Mouse (Mus musculus): Measurements from ENCODE around the gene Atrnl1. TPM values are rescaled to one million over a fixed set of nuclear protein-coding genes. Genes with fewer than 3 reads are reported as not detected.
"Not testable (repeated sequence)": the region's sequence is repeated elsewhere in the genome, so short reads cannot be mapped to it uniquely, and the experiment has no call there.

Gene Atrnl1
- polyA plus RNA-seq, 1 experiment from 2014 or later: 2.6 TPM

DNA sequence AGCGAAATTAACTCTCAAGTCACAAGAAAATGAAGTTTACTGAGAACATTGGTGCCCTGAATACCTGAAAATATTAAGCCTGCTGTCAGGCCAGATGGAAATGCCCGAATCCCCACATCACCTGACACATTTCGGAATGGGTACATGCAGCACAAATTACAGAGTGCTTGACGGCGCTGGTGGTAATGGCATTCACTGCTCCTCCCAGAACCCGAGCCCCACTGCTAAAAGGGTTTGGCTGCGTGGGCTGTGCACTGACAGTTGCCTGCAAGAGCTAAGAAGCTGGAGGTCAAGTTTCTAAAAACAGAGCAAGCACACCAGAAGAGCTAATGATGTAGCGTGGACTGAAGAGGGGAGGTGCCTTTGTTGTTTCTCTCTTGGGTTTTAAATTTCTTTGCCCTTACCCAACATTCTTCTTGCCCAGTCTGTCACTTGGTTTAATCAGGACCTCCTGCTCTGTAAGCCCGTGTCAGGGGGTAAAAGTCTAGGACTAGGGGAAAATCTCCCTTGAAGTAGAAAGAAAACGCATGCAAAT is 377.8 kb downstream of the Atrnl1 start:
- ATAC-seq (replicated peaks; ENCODE audit: extremely low read depth, insufficient read depth, low FRiP score): no peak
- H3K9ac ChIP-seq (ENCODE audit: low read length): no peak overlapping the region
- WGBS: 56% methylated on average over 10 of the region's 10 CpGs
- H3K4me3 ChIP-seq (ENCODE audit: low read length): no peak overlapping the region
- peaks cover 7% of the 10 kb centered on the region; the same call in 1 of the 2 replicates for H3K4me1 ChIP-seq (ENCODE audit: control insufficient read depth, insufficient read depth, low read length)
- H3K4me2 ChIP-seq (ENCODE audit: low read depth, low read length): no peak overlapping the region
- H3K27me3 ChIP-seq (ENCODE audit: control insufficient read depth, insufficient read depth, low read length): no peaks in the 10 kb centered on the region
- no peaks in the 10 kb centered on the region for H3K36me3 ChIP-seq (ENCODE audit: control insufficient read depth, insufficient read depth)
- no peak overlapping the region for H3K27ac ChIP-seq (ENCODE audit: low read length)
- no peaks in the 10 kb centered on the region for H3K9me3 ChIP-seq (replicated peaks; ENCODE audit: control insufficient read depth, low read length)

DNA sequence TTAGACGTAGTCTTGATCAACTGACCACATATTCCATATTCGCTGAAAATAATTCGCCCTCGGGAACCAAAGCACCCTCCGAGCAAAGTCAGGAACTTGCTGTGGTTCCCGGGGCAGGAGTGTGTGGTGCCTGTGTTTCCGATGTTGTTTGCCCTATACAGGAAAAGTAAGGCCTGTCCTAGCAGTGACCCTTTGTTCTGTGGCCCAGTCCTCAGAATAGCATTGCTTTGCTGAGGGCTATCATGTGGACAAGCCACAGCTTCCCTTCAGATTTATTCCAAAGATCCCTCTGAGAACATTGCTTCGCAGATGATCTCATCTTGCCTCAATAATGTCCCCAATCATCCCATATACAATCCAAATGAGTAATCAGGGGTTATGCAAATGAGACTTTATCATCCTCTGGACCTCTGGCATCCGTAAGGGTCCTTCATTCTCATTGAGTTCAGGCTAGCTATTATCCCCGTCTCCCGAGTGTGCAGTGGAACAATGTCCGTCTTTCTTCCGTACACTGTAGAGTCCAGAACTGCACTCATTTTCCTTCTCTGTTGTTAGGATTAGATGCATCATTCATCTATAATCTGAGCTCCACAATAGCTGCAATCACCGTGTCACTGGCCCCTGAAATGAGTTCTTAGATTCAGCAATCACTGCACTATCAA is 380.4 kb downstream of the Atrnl1 start:
- H3K4me3 ChIP-seq (ENCODE audit: low read length): no peak overlapping the region
- H3K27ac ChIP-seq (ENCODE audit: low read length): no peak overlapping the region
- no peaks in the 10 kb centered on the region for H3K36me3 ChIP-seq (ENCODE audit: control insufficient read depth, insufficient read depth)
- no peaks in the 10 kb centered on the region for H3K27me3 ChIP-seq (ENCODE audit: control insufficient read depth, insufficient read depth, low read length)
- H3K4me2 ChIP-seq (ENCODE audit: low read depth, low read length): no peak overlapping the region
- H3K9me3 ChIP-seq (replicated peaks; ENCODE audit: control insufficient read depth, low read length): no peaks in the 10 kb centered on the region
- no peak overlapping the region for H3K9ac ChIP-seq (ENCODE audit: low read length)
- 87% methylated on average over 14 of the region's 14 CpGs for WGBS
- H3K4me1 ChIP-seq (ENCODE audit: control insufficient read depth, insufficient read depth, low read length): peaks cover 7% of the 10 kb centered on the region; the same call in 1 of the 2 replicates
- no peak for ATAC-seq (replicated peaks; ENCODE audit: extremely low read depth, insufficient read depth, low FRiP score)

DNA sequence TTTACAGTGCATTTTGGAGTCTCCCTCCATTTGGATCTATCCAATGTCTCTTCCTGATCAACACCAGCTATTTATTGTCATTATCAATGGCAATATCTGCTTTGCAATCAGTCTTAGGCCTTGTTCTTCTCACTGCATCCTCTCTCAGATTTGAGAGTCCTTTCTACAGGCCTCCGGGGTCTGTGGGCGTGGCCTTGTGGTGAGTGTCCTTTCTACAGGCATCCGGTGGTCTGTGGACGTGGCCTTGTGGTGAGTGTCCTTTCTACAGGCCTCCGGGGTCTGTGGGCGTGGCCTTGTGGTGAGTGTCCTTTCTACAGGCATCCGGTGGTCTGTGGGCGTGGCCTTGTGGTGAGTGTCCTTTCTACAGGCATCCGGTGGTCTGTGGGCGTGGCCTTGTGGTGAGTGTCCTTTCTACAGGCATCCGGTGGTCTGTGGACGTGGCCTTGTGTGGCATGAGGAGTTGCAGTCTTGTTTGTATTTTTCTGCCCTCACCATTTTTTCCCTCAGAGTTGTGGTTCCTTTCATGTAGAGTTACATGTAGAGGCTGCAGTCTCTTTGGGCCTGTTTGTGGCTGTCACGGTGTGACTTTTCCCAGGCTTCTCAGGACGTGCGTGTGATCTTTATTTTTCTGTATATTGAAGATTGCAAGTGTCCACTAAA is 383.5 kb downstream of the Atrnl1 start:
- not testable (repeated sequence) for H3K27ac ChIP-seq (ENCODE audit: low read length); H3K4me2 ChIP-seq (ENCODE audit: low read depth, low read length); H3K9ac ChIP-seq (ENCODE audit: low read length); ATAC-seq (replicated peaks; ENCODE audit: extremely low read depth, insufficient read depth, low FRiP score); H3K4me1 ChIP-seq (ENCODE audit: control insufficient read depth, insufficient read depth, low read length); H3K9me3 ChIP-seq (replicated peaks; ENCODE audit: control insufficient read depth, low read length); H3K27me3 ChIP-seq (ENCODE audit: control insufficient read depth, insufficient read depth, low read length); H3K36me3 ChIP-seq (ENCODE audit: control insufficient read depth, insufficient read depth); H3K4me3 ChIP-seq (ENCODE audit: low read length)
- 85% methylated on average over 15 of the region's 15 CpGs for WGBS

DNA sequence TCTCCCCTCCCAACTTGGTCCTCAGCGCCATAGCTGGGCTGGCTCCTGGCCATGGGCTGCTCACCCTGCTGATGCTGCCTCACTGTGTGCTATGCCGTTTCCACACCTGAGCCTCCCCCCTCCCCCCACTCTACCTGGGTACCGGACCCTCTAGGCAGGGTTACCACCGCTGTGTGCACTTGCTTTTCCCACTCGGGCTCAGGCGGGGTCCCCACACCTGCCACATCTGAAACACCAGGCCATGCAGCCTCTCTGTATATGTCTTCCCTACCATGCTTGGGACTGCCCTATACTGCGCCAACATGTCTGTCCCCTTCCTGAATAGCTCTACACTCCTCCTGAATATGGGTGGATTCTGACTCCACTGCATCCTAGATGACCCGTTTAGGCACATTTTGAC is 384.2 kb downstream of the Atrnl1 start:
- Histone ChIP-seq H3K9me3 (replicated peaks; ENCODE audit: control insufficient read depth, low read length) (no peaks in the 10 kb centered on the region), H3K4me2 (ENCODE audit: low read depth, low read length) (no peak overlapping the region), H3K27ac (ENCODE audit: low read length) (no peak overlapping the region), H3K4me3 (ENCODE audit: low read length) (no peak overlapping the region), H3K4me1 (ENCODE audit: control insufficient read depth, insufficient read depth, low read length) (no peaks in the 10 kb centered on the region; the same call in 1 of the 2 replicates), H3K27me3 (ENCODE audit: control insufficient read depth, insufficient read depth, low read length) (no peaks in the 10 kb centered on the region), H3K36me3 (ENCODE audit: control insufficient read depth, insufficient read depth) (no peaks in the 10 kb centered on the region), H3K9ac (ENCODE audit: low read length) (no peak overlapping the region)
- no peak for ATAC-seq (replicated peaks; ENCODE audit: extremely low read depth, insufficient read depth, low FRiP score)
- WGBS: 91% methylated on average over 8 of the region's 8 CpGs

DNA sequence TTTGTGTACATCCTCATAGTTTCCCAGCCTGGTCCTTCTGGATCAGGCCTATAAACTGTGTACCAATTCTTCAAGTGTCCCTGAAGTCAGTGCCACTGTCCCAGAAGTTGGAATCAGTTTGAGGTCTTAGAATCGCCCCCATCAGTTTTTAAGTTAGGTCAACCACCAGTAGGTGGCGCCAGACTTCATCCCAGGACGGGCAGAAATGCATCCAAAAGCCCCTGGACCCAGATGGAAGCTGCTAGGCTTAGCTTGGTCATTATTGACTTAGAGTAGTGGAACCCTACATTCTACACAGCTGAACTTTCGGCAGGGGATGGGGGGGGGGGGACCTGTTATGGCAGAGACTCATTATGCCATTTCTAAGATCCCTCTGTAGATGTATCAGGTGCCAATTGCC is 387.1 kb downstream of the Atrnl1 start:
- no peaks in the 10 kb centered on the region for H3K36me3 ChIP-seq (ENCODE audit: control insufficient read depth, insufficient read depth)
- no peak overlapping the region for H3K9ac ChIP-seq (ENCODE audit: low read length)
- 47% methylated on average over 4 of the region's 4 CpGs for WGBS
- no peaks in the 10 kb centered on the region for H3K27me3 ChIP-seq (ENCODE audit: control insufficient read depth, insufficient read depth, low read length)
- H3K27ac ChIP-seq (ENCODE audit: low read length): no peak overlapping the region
- ATAC-seq (replicated peaks; ENCODE audit: extremely low read depth, insufficient read depth, low FRiP score): no peak
- no peaks in the 10 kb centered on the region for H3K9me3 ChIP-seq (replicated peaks; ENCODE audit: control insufficient read depth, low read length)
- no peak overlapping the region for H3K4me2 ChIP-seq (ENCODE audit: low read depth, low read length)
- no peak overlapping the region for H3K4me3 ChIP-seq (ENCODE audit: low read length)
- no peaks in the 10 kb centered on the region; the same call in 1 of the 2 replicates for H3K4me1 ChIP-seq (ENCODE audit: control insufficient read depth, insufficient read depth, low read length)

DNA sequence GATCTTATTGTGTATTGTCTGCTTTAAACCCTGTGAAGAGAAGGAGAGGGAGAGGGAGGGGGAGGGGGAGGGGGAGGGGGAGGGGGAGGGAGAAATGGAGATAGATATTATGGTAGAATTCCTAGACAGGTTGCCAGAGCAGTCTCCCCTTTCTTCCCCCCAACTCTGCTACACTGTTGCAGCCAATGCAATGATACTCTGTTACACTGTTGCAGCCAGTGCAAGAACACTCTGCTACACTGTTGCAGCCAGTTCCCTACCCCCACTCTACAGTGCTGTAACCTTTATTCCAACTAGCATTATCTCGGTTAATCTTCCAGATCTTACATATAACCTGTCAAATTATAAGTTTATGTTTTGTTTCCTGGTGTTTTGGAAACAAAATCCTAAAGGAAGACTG is 400.8 kb downstream of the Atrnl1 start:
- Histone ChIP-seq H3K4me3 (ENCODE audit: low read length) (no peak overlapping the region), H3K4me2 (ENCODE audit: low read depth, low read length) (no peak overlapping the region), H3K4me1 (ENCODE audit: control insufficient read depth, insufficient read depth, low read length) (peaks cover 7% of the 10 kb centered on the region), H3K27ac (ENCODE audit: low read length) (no peak overlapping the region), H3K36me3 (ENCODE audit: control insufficient read depth, insufficient read depth) (no peaks in the 10 kb centered on the region), H3K9me3 (replicated peaks; ENCODE audit: control insufficient read depth, low read length) (no peaks in the 10 kb centered on the region), H3K27me3 (ENCODE audit: control insufficient read depth, insufficient read depth, low read length) (no peaks in the 10 kb centered on the region), H3K9ac (ENCODE audit: low read length) (no peak overlapping the region)
- 78% methylated on average over 1 of the region's 1 CpGs for WGBS
- no peak for ATAC-seq (replicated peaks; ENCODE audit: extremely low read depth, insufficient read depth, low FRiP score)

DNA sequence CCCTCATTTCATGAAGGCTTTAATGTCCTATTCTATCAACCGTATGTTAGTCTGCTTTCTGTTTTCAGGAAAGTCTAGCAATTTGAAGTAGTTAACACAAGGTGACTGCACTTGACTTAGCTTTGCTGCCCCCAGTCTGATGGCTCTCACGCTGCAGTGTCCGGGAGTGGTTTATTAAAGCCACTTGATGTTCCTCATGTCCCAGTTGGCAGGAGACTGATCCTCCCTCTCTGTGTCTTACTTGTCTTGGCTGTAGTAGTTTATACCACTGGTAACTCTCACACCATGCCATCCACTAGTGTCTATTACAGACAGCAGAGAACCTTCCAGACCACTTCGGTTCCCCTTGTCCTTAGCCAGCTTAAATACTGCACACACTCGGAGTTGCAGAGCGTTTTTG is 404.9 kb downstream of the Atrnl1 start:
- Histone ChIP-seq H3K27ac (ENCODE audit: low read length) (no peak overlapping the region), H3K4me2 (ENCODE audit: low read depth, low read length) (no peak overlapping the region), H3K27me3 (ENCODE audit: control insufficient read depth, insufficient read depth, low read length) (no peaks in the 10 kb centered on the region), H3K4me3 (ENCODE audit: low read length) (no peak overlapping the region), H3K9ac (ENCODE audit: low read length) (no peak overlapping the region), H3K9me3 (replicated peaks; ENCODE audit: control insufficient read depth, low read length) (no peaks in the 10 kb centered on the region), H3K36me3 (ENCODE audit: control insufficient read depth, insufficient read depth) (no peaks in the 10 kb centered on the region), H3K4me1 (ENCODE audit: control insufficient read depth, insufficient read depth, low read length) (peaks cover 16% of the 10 kb centered on the region)
- no peak for ATAC-seq (replicated peaks; ENCODE audit: extremely low read depth, insufficient read depth, low FRiP score)
- WGBS: 92% methylated on average over 6 of the region's 6 CpGs

DNA sequence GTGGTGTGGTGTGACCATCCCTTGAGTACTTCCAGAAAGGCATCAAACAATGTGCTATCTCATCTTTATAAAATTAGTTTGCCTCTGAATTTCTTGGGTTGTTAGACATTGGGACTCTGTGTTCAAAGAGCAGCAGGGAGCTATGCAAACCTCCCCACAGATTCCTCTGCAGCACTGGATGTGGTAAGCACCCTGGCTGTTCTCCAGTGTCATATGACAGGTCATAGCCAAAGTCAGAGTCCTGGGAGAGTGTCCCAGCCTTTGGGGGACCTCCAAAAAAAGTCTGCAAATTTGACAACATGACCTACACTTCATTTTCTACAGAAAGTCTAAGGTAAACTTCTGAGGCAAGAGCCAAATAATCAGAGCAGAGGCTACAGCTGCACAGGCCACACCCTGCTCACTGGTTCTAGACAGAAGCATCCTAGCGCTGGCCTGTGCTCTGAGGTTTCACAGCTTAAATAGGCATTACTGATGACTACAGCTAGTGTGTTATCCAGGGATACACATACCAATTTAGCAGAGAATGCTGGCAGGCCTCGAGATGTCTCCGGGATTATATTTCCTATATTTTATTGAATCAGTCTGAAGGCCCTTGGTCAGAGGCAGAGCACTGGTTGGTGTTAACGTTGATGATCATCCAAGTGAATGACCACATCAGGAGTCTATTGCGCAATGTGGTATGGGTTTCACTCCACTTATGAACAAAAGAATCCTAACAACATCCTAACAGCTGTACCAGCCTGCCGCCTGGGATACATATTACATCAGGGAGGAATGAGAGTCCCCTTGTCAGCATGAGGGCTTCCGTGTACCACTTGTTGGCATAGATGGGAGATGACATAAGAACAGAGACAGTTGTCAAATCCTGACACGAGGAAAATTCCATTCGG is 406.0 kb downstream of the Atrnl1 start:
- WGBS: 69% methylated on average over 9 of the region's 9 CpGs
- ATAC-seq (replicated peaks; ENCODE audit: extremely low read depth, insufficient read depth, low FRiP score): no peak; the same call in 1 of the 2 replicates

More for the DNA sequence above, 406.0 kb downstream of the Atrnl1 start:
- Histone ChIP-seq H3K4me3 (ENCODE audit: low read length) (no peak overlapping the region), H3K27me3 (ENCODE audit: control insufficient read depth, insufficient read depth, low read length) (no peaks in the 10 kb centered on the region), H3K36me3 (ENCODE audit: control insufficient read depth, insufficient read depth) (no peaks in the 10 kb centered on the region), H3K9me3 (replicated peaks; ENCODE audit: control insufficient read depth, low read length) (no peaks in the 10 kb centered on the region), H3K4me1 (ENCODE audit: control insufficient read depth, insufficient read depth, low read length) (peaks cover 16% of the 10 kb centered on the region), H3K4me2 (ENCODE audit: low read depth, low read length) (no peak overlapping the region), H3K9ac (ENCODE audit: low read length) (no peak overlapping the region), H3K27ac (ENCODE audit: low read length) (no peak overlapping the region)
